Mouse (Mus musculus) kidney, embryonic 16.5 days (tissue): ENCODE results near the gene Gm11937. TPM values are rescaled to one million over a fixed set of nuclear protein-coding genes. Genes with fewer than 3 reads are reported as not detected.

Source experiments
- ATAC-seq: fragments of 200-750 bp; cut with Nextera tagmentation; 2 replicates; pipeline ENCODE4 v1.8.0; 2017; ENCODE audit warnings: moderate TSS enrichment; ENCODE audit not compliant: low FRiP score, low TSS enrichment
- H3K27ac ChIP-seq: fragments of 300-500 bp; sonication (generic); 2 replicates; pipeline ENCODE4 v1.5.1; 2014; ENCODE audit warnings: low read length
- H3K27me3 ChIP-seq: fragments of 300-500 bp; sonication (generic); 2 replicates; pipeline ENCODE4 v1.6.1; 2014; ENCODE audit warnings: low read length, control low read depth, mixed read lengths; ENCODE audit not compliant: insufficient read depth
- H3K36me3 ChIP-seq: fragments of 300-500 bp; sonication (generic); 2 replicates; pipeline ENCODE4 v1.6.1; 2014; ENCODE audit warnings: low read length, control low read depth, mixed read lengths; ENCODE audit not compliant: insufficient read depth
- H3K4me1 ChIP-seq: fragments of 300-500 bp; sonication (generic); 2 replicates; pipeline ENCODE4 v1.6.1; 2014; ENCODE audit warnings: low read length, control low read depth, mixed read lengths; ENCODE audit not compliant: insufficient read depth
- H3K4me2 ChIP-seq: fragments of 300-500 bp; sonication (generic); replicated peaks from 2 replicates; pipeline ENCODE4 v1.6.1; 2014; ENCODE audit warnings: low read depth, low read length
- H3K4me3 ChIP-seq: fragments of 300-500 bp; sonication (generic); 2 replicates; pipeline ENCODE4 v1.5.1; 2014; ENCODE audit warnings: mild to moderate bottlenecking, low read length
- H3K9ac ChIP-seq: fragments of 300-500 bp; sonication (generic); replicated peaks from 2 replicates; pipeline ENCODE4 v1.6.1; 2014; ENCODE audit warnings: low read length
- H3K9me3 ChIP-seq: fragments of 300-500 bp; sonication (generic); 2 replicates; pipeline ENCODE4 v1.6.1; 2016; ENCODE audit warnings: low read length, control low read depth
- WGBS: fragments of 180-500 bp; shearing (Covaris S2); extraction: QIAGEN DNeasy Blood & Tissue Kit; methylation state at CpG from one replicate; pipeline ENCODE4 v1.1.7; 2014; 5-methylcytosine and 5-hydroxymethylcytosine counted together
- polyA plus RNA-seq: library from polyadenylated mRNA; unstranded; fragments of >200 nt; fragmentation: Nextera tagmentation; extraction: Ambion mirVana; gene quantifications from 2 replicates; pipeline ENCODE4 v1.2.1, GENCODE M21; 2015

Gene Gm11937
- polyA plus RNA-seq, 1 experiment from 2014 or later = not detected

GRCm38 (mm10) chr11:99585096-99585495 lies 24.9 kb downstream of the Gm11937 start:
- H3K27ac ChIP-seq = no peak overlapping the region
- ATAC-seq = no peak
- WGBS = 86% methylated on average over 7 of the region's 7 CpGs

GRCm38 (mm10) chr11:99583245-99583704 lies 26.7 kb downstream of the Gm11937 start, which contains the start of gene Krtap1-4:
Gene Krtap1-4 (minus strand): TSS chr11:99583654.
- Histone ChIP-seq H3K27me3 (no peaks in the 10 kb centered on the region), H3K4me1 (no peaks in the 10 kb centered on the region), H3K36me3 (no peaks in the 10 kb centered on the region), H3K4me2 (no peak within 1 kb of the TSS), H3K9me3 (no peaks in the 10 kb centered on the region), H3K4me3 (no peak within 1 kb of the TSS), H3K9ac (no peak within 1 kb of the TSS), H3K27ac (no peak within 1 kb of the TSS)
- ATAC-seq = no peak
- WGBS = 72% methylated on average over 5 of the region's 5 CpGs

More at GRCm38 (mm10) chr11:99585096-99585495, 24.9 kb downstream of the Gm11937 start:
- H3K4me2 ChIP-seq = no peak overlapping the region
- H3K9ac ChIP-seq = no peak overlapping the region
- no peaks in the 10 kb centered on the region for H3K9me3 ChIP-seq
- H3K36me3 ChIP-seq = no peaks in the 10 kb centered on the region
- no peaks in the 10 kb centered on the region for H3K4me1 ChIP-seq
- H3K4me3 ChIP-seq = no peak overlapping the region
- no peaks in the 10 kb centered on the region for H3K27me3 ChIP-seq

GRCm38 (mm10) chr11:99581564-99581963 lies 28.4 kb downstream of the Gm11937 start:
- no peaks in the 10 kb centered on the region for H3K4me1 ChIP-seq
- no peak overlapping the region for H3K27ac ChIP-seq
- ATAC-seq = no peak
- no peaks in the 10 kb centered on the region for H3K36me3 ChIP-seq
- H3K9ac ChIP-seq = no peak overlapping the region
- no peak overlapping the region for H3K4me3 ChIP-seq
- H3K27me3 ChIP-seq = no peaks in the 10 kb centered on the region
- H3K9me3 ChIP-seq = no peaks in the 10 kb centered on the region
- H3K4me2 ChIP-seq = no peak overlapping the region
- 81% methylated on average over 6 of the region's 6 CpGs for WGBS

- Histone ChIP-seq H3K9ac (no peak overlapping the region), H3K4me2 (no peak overlapping the region)
- 88% methylated on average over 5 of the region's 5 CpGs for WGBS
Observed at GRCm38 (mm10) chr11:99581051-99581450, 28.9 kb downstream of the Gm11937 start.

GRCm38 (mm10) chr11:99580636-99581035 lies 29.4 kb downstream of the Gm11937 start, which contains the start of gene Krtap1-5:
Gene Krtap1-5 (minus strand): TSS chr11:99581016.
- WGBS = 85% methylated on average over 6 of the region's 6 CpGs

More at GRCm38 (mm10) chr11:99581051-99581450, 28.9 kb downstream of the Gm11937 start:
- no peak overlapping the region for H3K27ac ChIP-seq
- H3K9me3 ChIP-seq = no peaks in the 10 kb centered on the region
- H3K4me1 ChIP-seq = no peaks in the 10 kb centered on the region
- H3K27me3 ChIP-seq = no peaks in the 10 kb centered on the region
- ATAC-seq = no peak
- H3K4me3 ChIP-seq = no peak overlapping the region
- H3K36me3 ChIP-seq = no peaks in the 10 kb centered on the region

GRCm38 (mm10) chr11:99574106-99574505 lies 35.9 kb downstream of the Gm11937 start:
- ATAC-seq = peak; percentile 86
- Histone ChIP-seq H3K36me3 (no peaks in the 10 kb centered on the region), H3K9ac (no peak overlapping the region), H3K9me3 (no peaks in the 10 kb centered on the region), H3K4me2 (peak overlapping the region; percentile 43), H3K4me1 (0 out of 2 replicates have a peak, but pooled peaks cover 2% of the 10 kb centered on the region), H3K27me3 (no peaks in the 10 kb centered on the region), H3K4me3 (no peak overlapping the region), H3K27ac (no peak overlapping the region)
- under 1% methylated on average over 7 of the region's 7 CpGs for WGBS

More at GRCm38 (mm10) chr11:99580636-99581035, 29.4 kb downstream of the Gm11937 start, which contains the start of gene Krtap1-5:
- Histone ChIP-seq H3K36me3 (no peaks in the 10 kb centered on the region), H3K9ac (no peak within 1 kb of the TSS), H3K27me3 (no peaks in the 10 kb centered on the region), H3K27ac (no peak within 1 kb of the TSS), H3K4me2 (no peak within 1 kb of the TSS), H3K4me3 (no peak within 1 kb of the TSS), H3K9me3 (no peaks in the 10 kb centered on the region), H3K4me1 (no peaks in the 10 kb centered on the region)
- ATAC-seq = no peak

- 62% methylated on average over 4 of the region's 4 CpGs for WGBS
- H3K27ac ChIP-seq = no peak overlapping the region
Observed at GRCm38 (mm10) chr11:99573164-99573563, 36.8 kb downstream of the Gm11937 start.

GRCm38 (mm10) chr11:99566530-99566929 lies 43.5 kb downstream of the Gm11937 start, which contains the start of gene Krtap3-1:
Gene Krtap3-1 (minus strand): TSS chr11:99566630.
- Histone ChIP-seq H3K4me3 (no peak within 1 kb of the TSS), H3K4me1 (no peaks in the 10 kb centered on the region), H3K9ac (no peak within 1 kb of the TSS), H3K27ac (no peak within 1 kb of the TSS), H3K36me3 (no peaks in the 10 kb centered on the region), H3K27me3 (no peaks in the 10 kb centered on the region), H3K9me3 (no peaks in the 10 kb centered on the region), H3K4me2 (no peak within 1 kb of the TSS)
- ATAC-seq = no peak
- WGBS = 62% methylated on average over 7 of the region's 7 CpGs

More at GRCm38 (mm10) chr11:99573164-99573563, 36.8 kb downstream of the Gm11937 start:
- Histone ChIP-seq H3K9ac (no peak overlapping the region), H3K36me3 (no peaks in the 10 kb centered on the region), H3K4me2 (no peak overlapping the region), H3K4me3 (no peak overlapping the region), H3K27me3 (no peaks in the 10 kb centered on the region), H3K9me3 (no peaks in the 10 kb centered on the region), H3K4me1 (0 out of 2 replicates have a peak, but pooled peaks cover 2% of the 10 kb centered on the region)
- no peak for ATAC-seq

GRCm38 (mm10) chr11:99562580-99562979 lies 47.4 kb downstream of the Gm11937 start:
- H3K4me2 ChIP-seq = no peak overlapping the region
- H3K27me3 ChIP-seq = no peaks in the 10 kb centered on the region
- H3K9me3 ChIP-seq = no peaks in the 10 kb centered on the region
- H3K27ac ChIP-seq = no peak overlapping the region
- no peak overlapping the region for H3K9ac ChIP-seq
- no peak for ATAC-seq
- no peaks in the 10 kb centered on the region for H3K36me3 ChIP-seq
- H3K4me1 ChIP-seq = no peaks in the 10 kb centered on the region
- WGBS = 68% methylated on average over 6 of the region's 6 CpGs
- no peak overlapping the region for H3K4me3 ChIP-seq
